Mouse (Mus musculus) kidney, adult 8-10 months (tissue): ENCODE results near the gene Cyp2w1.
A peak's percentile ranks its signal among the peaks of the same experiment; 100 is the strongest.

Source experiments
- DNase-seq, 2 experiments: peaks; one replicate each; pipeline ENCODE4 v3.0.0; 2022

The Cyp2w1 gene

DNA sequence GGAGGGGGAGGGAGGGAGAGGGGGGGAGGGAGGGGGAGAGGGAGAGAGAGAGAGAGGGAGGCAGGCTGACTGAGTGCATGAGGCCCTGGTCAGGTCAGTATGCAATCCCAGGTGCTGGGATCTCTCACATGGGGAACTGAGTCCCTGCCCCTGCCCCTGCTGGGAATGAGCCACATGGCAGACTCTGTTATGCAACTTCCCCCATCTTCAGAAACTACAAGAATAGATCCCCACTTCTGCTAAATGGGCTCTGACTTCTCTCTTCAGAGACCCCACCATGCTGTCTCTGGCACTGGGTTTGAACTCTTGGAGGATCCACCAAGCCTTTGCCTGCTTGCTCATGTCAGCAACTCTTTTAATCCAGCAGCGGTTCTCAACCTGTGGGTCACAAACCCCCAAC, 13.4 kb downstream of the Cyp2w1 start:
- no peak for DNase-seq

DNA sequence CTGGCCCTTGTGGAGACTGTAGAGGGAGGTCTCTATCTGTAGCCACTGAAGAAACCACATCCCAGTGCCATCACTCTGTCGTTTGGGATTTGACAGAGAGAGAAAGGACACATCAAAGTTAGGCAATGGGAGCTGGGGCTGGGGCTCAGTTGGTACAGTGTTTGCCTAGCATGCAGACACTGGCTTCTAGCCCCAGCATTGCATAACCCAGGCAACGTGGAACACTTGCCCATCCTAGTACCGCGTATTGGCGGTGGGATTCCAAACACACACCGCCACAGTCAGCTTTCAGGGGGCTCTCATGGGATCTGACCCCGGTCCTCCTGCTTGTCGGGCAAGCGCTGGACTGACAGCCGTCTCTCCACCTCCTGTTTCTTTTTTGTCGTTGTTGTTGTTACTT, 14.1 kb downstream of the Cyp2w1 start:
- no peak for DNase-seq

DNA sequence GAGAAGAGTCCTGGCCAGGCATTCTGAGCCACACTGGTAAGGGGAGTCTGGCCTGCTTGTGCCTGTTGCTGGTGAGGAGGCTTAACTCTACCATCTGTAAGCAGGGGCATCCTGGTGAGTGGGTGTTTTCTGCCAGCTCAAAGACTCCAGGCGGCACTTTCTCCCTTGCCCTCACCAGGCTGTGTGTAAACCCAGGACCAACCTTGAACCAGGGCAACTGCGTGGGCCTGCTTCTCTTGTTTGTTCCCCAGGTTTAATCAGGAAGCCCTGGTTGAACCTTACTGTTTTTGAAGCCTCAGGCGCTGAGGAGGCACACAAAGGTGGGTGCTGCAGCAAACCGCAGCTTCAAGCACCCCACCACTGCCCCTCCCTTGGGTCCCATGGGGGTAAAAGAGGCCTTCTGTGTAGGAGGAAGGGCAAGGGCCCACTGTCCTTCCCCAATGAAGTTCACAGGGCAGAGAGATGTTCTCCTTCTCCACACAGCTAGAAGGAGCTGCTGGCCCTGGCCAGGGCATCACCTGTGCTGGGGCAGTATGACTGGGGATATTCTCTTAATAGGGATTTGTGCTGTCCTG, 15.6 kb downstream of the Cyp2w1 start:
- DNase-seq, result no peak

GRCm38 (mm10) chr5:139368638-139369320, 16.4 kb downstream of the Cyp2w1 start:
- peak; percentile 84 to 87 for DNase-seq

GRCm38 (mm10) chr5:139370336-139370735, 17.9 kb downstream of the Cyp2w1 start:
- DNase-seq, result no peak

DNA sequence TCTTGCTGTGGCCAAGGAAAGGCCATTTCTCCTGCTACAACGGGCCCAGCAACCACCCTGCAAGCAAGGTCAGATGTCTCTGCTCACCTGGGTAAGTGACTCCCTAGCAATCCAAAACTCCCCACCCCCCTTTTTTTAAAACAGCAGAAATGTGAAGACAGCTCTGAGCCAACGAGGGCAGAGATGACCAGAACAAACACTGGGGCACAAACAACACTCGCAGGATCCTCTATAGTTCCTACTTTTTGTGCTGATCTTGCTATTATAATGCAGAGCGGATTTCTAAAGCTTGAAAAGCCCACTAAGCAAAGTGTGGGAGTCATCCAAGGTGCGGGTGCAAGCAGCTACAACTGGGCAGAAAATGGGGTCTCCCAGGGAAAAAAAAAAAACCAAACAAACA, 18.7 kb downstream of the Cyp2w1 start:
- DNase-seq, result no peak

DNA sequence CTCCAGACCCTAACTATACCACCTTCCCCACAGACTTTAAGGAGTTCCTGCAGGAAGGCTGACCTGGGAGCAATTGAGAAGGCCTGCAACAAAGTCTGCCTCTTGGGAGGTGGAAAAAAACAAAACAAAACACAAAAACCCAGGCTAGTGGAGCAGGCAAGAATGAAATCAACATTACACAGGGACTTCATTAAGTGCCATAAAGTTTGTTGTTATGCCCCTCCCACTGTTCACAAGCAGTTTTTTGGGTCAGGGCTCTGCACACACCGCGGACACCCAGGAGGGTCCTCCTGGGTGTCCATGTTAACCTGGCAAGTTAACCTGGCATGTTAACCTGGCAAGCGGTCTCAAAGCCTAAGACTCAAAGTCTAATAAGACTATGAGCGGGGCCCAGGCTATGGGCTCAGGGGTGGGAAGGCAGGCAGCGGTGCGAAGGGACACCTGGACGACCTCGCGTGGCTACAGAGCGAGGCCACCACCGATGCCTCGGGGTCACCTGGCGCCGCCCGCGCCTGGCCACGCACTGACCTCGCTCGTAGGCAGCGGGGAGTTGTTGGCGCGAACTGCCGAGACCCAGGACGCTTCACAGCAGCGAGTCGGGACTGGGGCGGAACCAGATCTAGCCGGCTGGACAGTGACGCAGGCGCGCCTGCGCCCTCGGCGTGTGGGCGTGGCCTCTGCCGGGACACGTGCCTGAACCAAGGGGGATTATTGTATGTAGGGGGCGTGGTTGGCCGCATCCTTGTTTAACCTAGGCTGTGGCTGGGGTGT, 19.4 kb downstream of the Cyp2w1 start:
- DNase-seq, result peak; percentile 94 to 95

DNA sequence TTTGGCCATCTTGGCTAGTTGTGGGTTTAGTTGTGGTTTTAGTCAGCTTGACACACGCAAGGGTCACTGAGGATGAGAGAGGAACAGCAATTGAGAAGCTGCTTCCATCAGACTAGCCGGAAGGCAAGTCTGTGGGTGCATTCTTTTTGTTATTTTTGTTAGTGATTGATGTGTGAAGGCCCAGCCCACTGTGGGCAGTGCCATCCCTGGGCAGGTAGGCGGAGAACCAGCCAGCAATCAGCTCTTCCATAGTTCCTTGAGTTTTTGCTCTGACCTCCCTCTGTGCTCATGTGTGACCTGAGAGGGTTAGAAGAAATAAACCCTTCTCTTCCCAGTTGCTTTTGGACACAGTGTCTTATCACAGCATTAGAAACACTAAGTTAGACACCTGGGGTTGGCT, 20.7 kb downstream of the Cyp2w1 start:
- DNase-seq, result peak in 1 of 2 experiments; percentile 44

- peak in 1 of 2 experiments; percentile 49 for DNase-seq
These were observed 21.6 kb downstream of the Cyp2w1 start for GRCm38 (mm10) chr5:139373889-139374444.

DNA sequence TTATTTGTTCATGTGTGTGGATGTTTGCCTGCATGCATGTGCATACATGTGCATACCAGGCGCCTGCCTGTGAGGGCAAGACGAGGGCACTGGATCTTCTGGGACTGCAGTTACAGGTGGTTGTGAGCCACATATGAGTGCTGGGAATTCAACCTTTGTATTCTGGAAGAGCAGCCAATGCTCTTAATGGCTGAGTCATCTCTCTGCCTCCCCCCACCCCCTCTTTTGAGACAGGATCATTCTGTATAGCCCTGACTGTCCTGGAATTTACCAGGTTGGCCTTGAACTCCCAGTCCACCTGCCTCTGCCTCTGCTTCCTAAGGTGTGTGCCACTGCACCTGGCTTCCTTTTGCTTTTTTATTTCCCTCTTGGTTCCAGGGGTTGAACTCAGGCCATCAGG, 22.4 kb downstream of the Cyp2w1 start:
- peak in 1 of 2 experiments; percentile 36 for DNase-seq

- peak; percentile 79 to 83 for DNase-seq
These were observed 25.3 kb downstream of the Cyp2w1 start, which contains the start of gene Gpr146 for GRCm38 (mm10) chr5:139377468-139378270. Gene Gpr146, plus strand, starts transcription at chr5:139377697.

- DNase-seq, result peak in 1 of 2 experiments; percentile 10
These were observed 25.8 kb downstream of the Cyp2w1 start for GRCm38 (mm10) chr5:139378271-139378556.

DNA sequence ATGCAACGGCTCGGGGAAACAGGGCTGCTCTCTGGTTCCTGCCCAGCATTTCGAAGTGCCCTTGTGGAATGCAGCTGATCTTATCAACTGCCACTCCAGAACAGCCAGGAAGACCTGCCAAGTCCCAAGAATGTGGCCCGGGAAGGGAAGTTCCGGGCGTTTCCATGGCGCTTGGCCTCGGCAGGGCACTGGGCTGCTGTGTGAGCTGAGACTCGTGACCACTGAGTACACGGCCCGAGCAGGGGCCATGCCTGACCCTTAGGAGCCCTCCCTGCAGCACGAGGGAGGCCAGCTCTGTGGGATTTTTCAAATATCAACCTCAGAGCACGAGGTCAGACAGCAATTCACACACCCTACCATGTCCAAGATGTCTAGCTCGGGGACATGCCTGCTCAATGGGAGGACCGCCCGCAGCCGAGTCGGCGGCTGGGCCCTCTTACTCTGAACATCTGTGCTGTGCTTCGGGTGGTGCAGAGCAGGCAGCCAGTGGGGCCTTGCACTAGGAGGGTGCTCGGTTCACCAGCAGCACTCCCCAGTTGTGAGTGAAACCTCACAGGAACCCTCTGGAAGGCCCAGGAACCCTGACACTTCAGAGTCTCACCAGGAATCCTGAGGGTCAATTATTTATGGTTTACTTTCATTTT, 26.7 kb downstream of the Cyp2w1 start:
- peak; percentile 94 to 96 for DNase-seq

DNA sequence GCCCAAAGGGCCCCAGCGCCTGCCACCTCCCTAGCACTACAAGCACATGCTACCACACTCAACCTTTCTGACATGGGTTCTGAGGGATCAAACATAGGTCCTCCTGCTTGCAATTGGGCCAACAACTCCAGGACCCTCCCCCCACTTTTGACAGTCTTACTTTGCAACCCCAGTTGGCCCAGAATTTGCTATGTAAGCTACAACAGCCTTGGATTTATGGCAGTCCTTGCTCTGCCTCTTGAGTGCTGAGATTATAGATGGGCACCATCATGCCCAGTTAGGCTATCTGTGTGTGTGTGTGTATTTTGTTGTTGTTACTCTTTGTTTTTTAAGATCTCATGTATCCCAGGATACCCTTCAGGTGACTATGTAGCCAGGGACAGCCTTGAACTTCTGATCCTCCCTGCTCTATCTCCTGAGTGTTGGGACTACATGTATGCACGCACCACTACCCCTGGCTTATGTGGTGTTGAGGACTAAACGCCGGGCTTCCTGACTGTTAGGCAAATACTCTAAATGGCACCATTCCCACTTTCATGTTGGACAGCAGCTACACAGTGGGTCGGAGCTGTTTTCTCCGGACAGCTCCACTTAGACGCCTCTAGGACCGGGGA, 27.5 kb downstream of the Cyp2w1 start:
- DNase-seq, result peak in 1 of 2 experiments; percentile 17

GRCm38 (mm10) chr5:139380385-139381248, 28.2 kb downstream of the Cyp2w1 start:
- DNase-seq, result peak; percentile 98

- DNase-seq, result peak in 1 of 2 experiments; percentile 43
These were observed 29.4 kb downstream of the Cyp2w1 start for GRCm38 (mm10) chr5:139381586-139382513.

DNA sequence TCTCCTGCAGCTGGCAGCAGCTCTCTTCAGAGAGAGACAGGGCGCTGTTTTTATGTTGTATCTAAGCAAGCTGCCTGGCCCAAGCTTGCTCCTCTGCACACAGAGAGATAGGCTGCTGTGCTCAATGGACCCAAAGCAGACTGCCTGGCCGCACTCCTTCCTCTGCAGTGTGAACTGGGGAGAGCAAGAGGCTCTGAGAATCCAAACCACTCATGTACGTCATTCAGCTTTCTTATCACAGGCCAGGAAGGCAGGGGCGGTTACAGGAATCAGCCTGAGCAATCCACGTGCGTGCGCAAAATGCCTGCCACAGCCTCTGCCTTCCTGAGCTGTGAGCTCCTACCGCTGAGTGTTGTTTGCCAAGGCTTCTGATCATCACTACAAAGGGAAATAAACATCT, 30.3 kb downstream of the Cyp2w1 start:
- DNase-seq, result peak in 1 of 2 experiments; percentile 68

DNA sequence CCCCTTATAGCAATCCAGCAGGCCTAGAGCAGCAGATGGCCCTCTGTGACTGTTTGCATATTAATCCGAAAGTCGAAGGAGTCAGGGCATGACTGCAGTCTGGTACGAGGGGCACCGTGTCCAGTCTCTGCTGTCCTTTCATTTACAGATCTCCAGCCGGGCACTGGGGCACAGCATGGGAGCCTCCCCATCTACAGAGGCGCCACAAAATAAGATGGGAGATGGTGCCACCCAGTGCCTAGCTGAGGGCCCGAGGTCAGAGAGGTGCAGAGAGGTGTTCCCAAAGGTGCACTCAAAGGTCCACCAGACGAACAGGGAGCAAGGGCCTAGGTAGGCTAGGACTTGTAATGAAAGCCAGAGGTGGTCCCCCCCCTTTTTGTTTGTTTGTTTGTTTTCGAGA, 30.8 kb downstream of the Cyp2w1 start:
- DNase-seq, result no peak

- peak in 1 of 2 experiments; percentile 69 for DNase-seq
These were observed 32.1 kb downstream of the Cyp2w1 start for GRCm38 (mm10) chr5:139384531-139384930.

DNA sequence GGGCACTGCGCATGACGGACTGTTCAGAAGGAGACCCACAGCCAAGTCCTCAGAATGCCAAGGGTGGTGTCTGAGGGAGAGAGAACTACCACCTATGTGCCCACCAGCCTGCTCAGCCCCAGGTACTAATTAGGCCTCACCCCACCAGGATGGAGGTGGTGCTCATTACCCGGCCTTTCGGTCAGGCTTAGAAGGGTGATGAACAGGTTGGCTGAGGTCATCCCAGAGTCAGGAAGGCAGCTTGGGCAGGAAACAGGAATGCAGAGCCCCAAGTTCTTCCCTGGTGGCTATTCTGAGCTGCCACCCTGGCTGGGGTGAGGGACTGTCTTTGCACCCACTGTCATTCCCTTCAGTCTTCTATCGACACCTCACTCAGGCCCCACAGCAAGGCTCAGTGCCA, 33.6 kb downstream of the Cyp2w1 start:
- DNase-seq, result no peak
